Mouse (Mus musculus): ENCODE results near the gene Pla2g6. TPM values are rescaled to one million over a fixed set of nuclear protein-coding genes. Genes with fewer than 3 reads are reported as not detected.

Gene Pla2g6
- 11.6 and 12.9 TPM in 2 replicates for polyA plus RNA-seq (2014; fragmentation: Nextera tagmentation; extraction: Ambion mirVana)

DNA sequence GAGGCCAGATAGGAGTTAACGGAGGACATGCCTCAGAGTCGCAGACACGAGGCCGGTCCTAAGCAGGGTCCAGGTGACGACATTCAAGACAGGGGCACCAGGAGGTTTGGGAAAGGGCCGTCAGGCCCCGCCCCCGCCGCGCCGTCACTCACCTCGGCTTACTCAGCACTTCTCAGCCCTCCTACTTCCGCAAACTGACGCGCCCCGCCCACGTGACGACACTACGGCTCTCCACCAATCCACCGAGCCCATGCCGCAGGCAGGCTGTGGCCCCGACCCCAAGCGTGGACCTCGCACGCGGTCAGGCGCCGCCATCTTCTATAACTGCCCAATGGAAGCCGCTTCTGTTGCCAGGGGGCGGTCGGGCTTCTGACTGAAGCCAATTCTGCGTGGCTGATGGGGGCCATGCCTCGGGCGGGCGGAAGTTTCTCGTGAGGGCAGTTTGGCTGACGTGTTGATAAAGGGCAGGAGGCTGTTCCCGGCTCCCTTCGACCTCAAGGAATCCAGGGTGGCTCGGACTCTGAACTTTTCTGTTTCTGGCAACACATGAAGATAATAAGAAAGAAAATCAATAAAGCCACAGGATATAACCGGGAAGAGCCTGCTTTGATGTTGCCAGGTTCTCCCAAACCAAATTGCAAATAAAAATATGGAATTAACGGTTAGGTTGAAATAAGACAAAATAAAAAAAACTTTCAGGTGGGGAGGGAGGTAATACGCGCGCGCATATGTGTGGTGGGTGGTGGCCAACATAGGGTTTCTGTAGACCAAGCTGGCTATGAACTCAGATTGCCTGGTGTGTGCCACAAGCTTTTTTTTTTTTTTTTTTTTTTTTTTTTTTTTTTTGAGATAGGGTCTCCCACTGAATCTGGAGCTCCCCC is at the start of gene Pla2g6:
TSS of gene Pla2g6 (minus strand) at position 333 of the 881 bp plus-strand sequence.
- Histone ChIP-seq H3K9me3 (replicated peaks; ENCODE audit: control insufficient read depth, low read length) (no peaks in the 10 kb centered on the region), H3K9ac (ENCODE audit: low read depth, low read length) (peak within 1 kb of the TSS; percentile 83), H3K36me3 (ENCODE audit: control insufficient read depth, insufficient read depth, low read length) (no peaks in the 10 kb centered on the region), H3K27ac (ENCODE audit: low read depth, low read length) (peak within 1 kb of the TSS; percentile 90), H3K4me2 (peak within 1 kb of the TSS; percentile 88), H3K4me3 (ENCODE audit: low read depth, low read length) (peak within 1 kb of the TSS; percentile 58), H3K4me1 (ENCODE audit: control insufficient read depth, insufficient read depth, low read length) (peaks cover 22% of the 10 kb centered on the region), H3K27me3 (ENCODE audit: control insufficient read depth, insufficient read depth, low read length) (no peaks in the 10 kb centered on the region)
- 2% methylated on average over 45 of the region's 46 CpGs for WGBS (ENCODE audit: insufficient replicate concordance)
- ATAC-seq (replicated peaks; ENCODE audit: insufficient number of reproducible peaks, low FRiP score, low TSS enrichment), result peak; percentile 95

DNA sequence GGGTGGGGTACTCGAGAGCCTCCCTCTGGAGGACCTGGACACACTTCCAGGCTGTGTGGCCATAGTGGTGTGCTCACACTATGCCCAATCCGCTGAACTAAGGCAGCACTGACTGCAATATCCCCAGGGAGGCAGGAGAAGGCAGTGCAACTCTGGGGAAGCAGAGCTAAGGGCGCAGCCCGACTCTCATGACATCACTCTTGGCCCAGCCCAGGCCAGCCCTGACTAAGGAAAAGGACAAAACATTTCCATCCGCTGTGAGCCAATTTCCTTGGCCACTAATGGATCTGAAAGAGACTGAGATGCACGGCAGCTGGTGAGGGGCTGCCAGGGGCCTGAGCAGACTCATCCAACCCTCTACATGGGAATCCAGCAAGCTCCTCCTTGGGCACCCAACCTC is 49.5 kb upstream of the Pla2g6 start:
- H3K27ac ChIP-seq (ENCODE audit: low read depth, low read length), result no peak overlapping the region
- H3K4me2 ChIP-seq, result no peak overlapping the region
- no peaks in the 10 kb centered on the region for H3K27me3 ChIP-seq (ENCODE audit: control insufficient read depth, insufficient read depth, low read length)
- peaks cover 15% of the 10 kb centered on the region for H3K36me3 ChIP-seq (ENCODE audit: control insufficient read depth, insufficient read depth, low read length)
- ATAC-seq (replicated peaks; ENCODE audit: insufficient number of reproducible peaks, low FRiP score, low TSS enrichment), result no peak
- WGBS (ENCODE audit: insufficient replicate concordance), result 75% methylated on average over 6 of the region's 6 CpGs
- H3K4me3 ChIP-seq (ENCODE audit: low read depth, low read length), result no peak overlapping the region
- H3K4me1 ChIP-seq (ENCODE audit: control insufficient read depth, insufficient read depth, low read length), result peaks cover 23% of the 10 kb centered on the region
- H3K9me3 ChIP-seq (replicated peaks; ENCODE audit: control insufficient read depth, low read length), result no peaks in the 10 kb centered on the region
- no peak overlapping the region for H3K9ac ChIP-seq (ENCODE audit: low read depth, low read length)

DNA sequence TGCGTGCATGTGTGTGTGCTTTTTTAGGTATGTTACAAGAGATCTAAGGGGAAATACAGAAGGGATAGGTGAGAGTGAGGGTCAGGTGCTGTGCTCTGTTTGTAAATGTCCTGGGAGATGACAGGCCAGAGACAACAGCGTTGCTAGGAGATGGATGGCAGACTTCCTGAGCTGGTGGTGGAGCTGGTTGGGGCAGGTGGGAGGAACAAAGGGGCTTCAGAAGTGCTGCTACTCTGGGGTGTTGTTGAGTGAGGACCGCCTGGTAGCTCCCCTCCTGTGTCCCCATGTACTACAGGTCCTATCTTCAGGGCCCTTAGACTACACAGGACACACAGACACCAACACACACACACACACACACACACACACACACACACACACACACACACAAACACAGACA is 46.6 kb upstream of the Pla2g6 start:
- H3K27ac ChIP-seq (ENCODE audit: low read depth, low read length), result no peak overlapping the region
- no peaks in the 10 kb centered on the region for H3K27me3 ChIP-seq (ENCODE audit: control insufficient read depth, insufficient read depth, low read length)
- H3K9ac ChIP-seq (ENCODE audit: low read depth, low read length), result no peak overlapping the region
- no peak for ATAC-seq (replicated peaks; ENCODE audit: insufficient number of reproducible peaks, low FRiP score, low TSS enrichment)
- 65% methylated on average over 3 of the region's 3 CpGs for WGBS (ENCODE audit: insufficient replicate concordance)
- no peaks in the 10 kb centered on the region for H3K4me1 ChIP-seq (ENCODE audit: control insufficient read depth, insufficient read depth, low read length)
- H3K4me2 ChIP-seq, result no peak overlapping the region
- H3K36me3 ChIP-seq (ENCODE audit: control insufficient read depth, insufficient read depth, low read length), result peaks cover 17% of the 10 kb centered on the region
- no peak overlapping the region for H3K4me3 ChIP-seq (ENCODE audit: low read depth, low read length)
- no peaks in the 10 kb centered on the region for H3K9me3 ChIP-seq (replicated peaks; ENCODE audit: control insufficient read depth, low read length)

DNA sequence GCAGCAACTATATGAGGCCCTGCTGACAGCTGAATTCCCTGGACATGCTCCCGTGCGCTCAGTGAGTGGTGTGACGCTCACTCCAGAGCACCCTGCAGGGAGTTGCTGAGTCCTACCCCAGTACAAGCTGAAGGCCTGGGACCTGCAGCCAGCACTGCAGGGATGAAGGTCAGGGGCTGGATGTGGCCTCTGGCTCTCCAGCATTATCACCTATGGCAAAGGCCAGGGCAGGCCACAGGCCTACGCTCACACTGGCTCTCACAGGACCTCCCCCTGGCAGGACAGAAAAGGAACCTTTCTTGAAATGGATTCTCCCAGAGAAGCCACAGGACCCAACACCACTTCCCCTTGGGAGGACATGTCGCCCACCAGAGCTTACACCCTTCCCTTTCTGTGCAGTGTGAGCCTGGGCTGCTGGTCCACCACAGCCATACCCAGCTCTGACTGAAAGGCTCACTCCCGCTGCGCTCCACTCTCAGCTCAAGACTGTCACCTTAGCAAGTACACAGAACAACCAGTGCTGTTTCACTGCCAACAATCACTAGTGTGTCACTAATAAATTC is 42.2 kb upstream of the Pla2g6 start:
- Histone ChIP-seq H3K27me3 (ENCODE audit: control insufficient read depth, insufficient read depth, low read length) (no peaks in the 10 kb centered on the region), H3K27ac (ENCODE audit: low read depth, low read length) (no peak overlapping the region), H3K9me3 (replicated peaks; ENCODE audit: control insufficient read depth, low read length) (no peaks in the 10 kb centered on the region), H3K4me3 (ENCODE audit: low read depth, low read length) (no peak overlapping the region), H3K4me1 (ENCODE audit: control insufficient read depth, insufficient read depth, low read length) (peaks cover 14% of the 10 kb centered on the region; the same call in 1 of the 2 replicates), H3K36me3 (ENCODE audit: control insufficient read depth, insufficient read depth, low read length) (peaks cover 15% of the 10 kb centered on the region), H3K4me2 (no peak overlapping the region), H3K9ac (ENCODE audit: low read depth, low read length) (no peak overlapping the region)
- ATAC-seq (replicated peaks; ENCODE audit: insufficient number of reproducible peaks, low FRiP score, low TSS enrichment), result no peak
- 67% methylated on average over 7 of the region's 7 CpGs for WGBS (ENCODE audit: insufficient replicate concordance)

DNA sequence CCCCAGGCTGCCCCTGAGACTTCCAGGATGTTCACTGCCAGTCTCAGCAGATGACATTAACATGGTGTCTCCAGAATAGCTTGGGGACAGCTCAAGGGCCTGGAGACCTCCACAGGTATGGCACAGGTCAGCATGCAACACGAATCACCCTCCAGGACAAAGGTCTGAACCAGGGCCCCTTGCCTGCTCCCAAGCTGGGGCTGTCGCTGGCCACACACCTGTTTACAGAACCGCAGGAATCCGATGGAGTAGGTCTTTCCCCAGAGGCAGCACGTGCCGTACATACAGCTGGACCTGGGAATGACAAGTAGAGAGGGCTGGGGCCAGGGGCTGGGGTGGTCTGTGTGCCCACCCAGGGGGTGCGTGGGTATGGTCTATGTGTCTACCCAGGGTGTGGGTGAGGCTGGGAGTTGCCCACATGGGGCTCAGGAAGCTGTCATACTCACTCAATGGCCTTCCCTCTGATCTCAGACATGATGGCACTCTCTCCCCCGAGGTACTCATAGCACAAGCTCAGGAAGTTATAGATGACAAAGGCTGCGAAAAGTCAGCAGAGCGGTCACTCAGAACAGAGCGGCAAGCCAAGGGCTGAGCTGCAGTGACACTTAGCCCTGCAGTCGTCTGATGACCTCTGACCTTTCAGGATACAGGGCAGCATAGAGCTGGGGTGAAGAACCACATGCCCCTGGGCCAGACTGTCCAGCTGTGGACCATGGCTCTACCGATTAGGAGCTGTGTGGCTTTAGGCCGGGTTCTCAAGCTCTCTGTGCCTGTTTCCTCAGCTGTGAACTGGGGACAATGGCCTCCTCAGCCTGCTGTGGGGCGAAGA is 41.5 kb upstream of the Pla2g6 start:
- Histone ChIP-seq H3K4me3 (ENCODE audit: low read depth, low read length) (no peak overlapping the region), H3K9ac (ENCODE audit: low read depth, low read length) (no peak overlapping the region), H3K36me3 (ENCODE audit: control insufficient read depth, insufficient read depth, low read length) (peaks cover 18% of the 10 kb centered on the region), H3K27ac (ENCODE audit: low read depth, low read length) (no peak overlapping the region), H3K9me3 (replicated peaks; ENCODE audit: control insufficient read depth, low read length) (no peaks in the 10 kb centered on the region), H3K4me1 (ENCODE audit: control insufficient read depth, insufficient read depth, low read length) (peaks cover 14% of the 10 kb centered on the region; the same call in 1 of the 2 replicates), H3K4me2 (no peak overlapping the region), H3K27me3 (ENCODE audit: control insufficient read depth, insufficient read depth, low read length) (no peaks in the 10 kb centered on the region)
- ATAC-seq (replicated peaks; ENCODE audit: insufficient number of reproducible peaks, low FRiP score, low TSS enrichment), result no peak
- 69% methylated on average over 15 of the region's 15 CpGs for WGBS (ENCODE audit: insufficient replicate concordance)

DNA sequence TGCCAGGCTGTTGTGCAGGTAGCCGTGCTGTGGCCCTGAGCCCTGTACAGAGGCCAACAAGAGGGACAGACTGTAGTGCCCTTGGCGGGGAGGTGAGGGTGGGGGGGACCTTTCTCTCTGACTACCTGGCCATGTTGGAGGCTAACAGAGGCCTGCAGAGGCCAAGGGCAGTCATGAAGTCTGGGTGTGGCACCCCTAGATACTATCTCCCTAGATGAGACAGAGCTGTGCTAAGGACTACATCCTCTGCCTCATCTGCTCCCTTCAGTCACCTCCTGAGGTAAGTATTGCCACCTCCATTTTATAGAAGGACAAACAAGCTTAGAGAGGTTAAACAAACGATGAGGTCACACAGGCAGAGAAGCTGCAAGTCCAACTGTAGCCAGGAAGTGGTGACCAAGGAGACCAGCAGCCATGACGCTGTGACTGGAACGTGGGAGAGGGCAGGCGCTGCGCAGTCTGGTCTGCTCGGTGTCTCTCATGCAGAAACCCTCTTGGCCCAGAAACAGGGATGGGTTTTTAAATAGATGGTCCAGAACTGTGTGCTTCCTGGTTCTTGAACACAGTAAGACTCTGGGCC is 40.8 kb upstream of the Pla2g6 start:
- Histone ChIP-seq H3K36me3 (ENCODE audit: control insufficient read depth, insufficient read depth, low read length) (peaks cover 18% of the 10 kb centered on the region), H3K4me3 (ENCODE audit: low read depth, low read length) (no peak overlapping the region), H3K4me1 (ENCODE audit: control insufficient read depth, insufficient read depth, low read length) (peaks cover 21% of the 10 kb centered on the region; the same call in 1 of the 2 replicates), H3K9ac (ENCODE audit: low read depth, low read length) (peak overlapping the region; percentile 1; the same call in 1 of the 2 replicates), H3K27me3 (ENCODE audit: control insufficient read depth, insufficient read depth, low read length) (no peaks in the 10 kb centered on the region), H3K9me3 (replicated peaks; ENCODE audit: control insufficient read depth, low read length) (no peaks in the 10 kb centered on the region), H3K4me2 (no peak overlapping the region), H3K27ac (ENCODE audit: low read depth, low read length) (peak overlapping the region; percentile 64; the same call in 1 of the 2 replicates)
- no peak for ATAC-seq (replicated peaks; ENCODE audit: insufficient number of reproducible peaks, low FRiP score, low TSS enrichment)
- WGBS (ENCODE audit: insufficient replicate concordance), result 71% methylated on average over 8 of the region's 8 CpGs

DNA sequence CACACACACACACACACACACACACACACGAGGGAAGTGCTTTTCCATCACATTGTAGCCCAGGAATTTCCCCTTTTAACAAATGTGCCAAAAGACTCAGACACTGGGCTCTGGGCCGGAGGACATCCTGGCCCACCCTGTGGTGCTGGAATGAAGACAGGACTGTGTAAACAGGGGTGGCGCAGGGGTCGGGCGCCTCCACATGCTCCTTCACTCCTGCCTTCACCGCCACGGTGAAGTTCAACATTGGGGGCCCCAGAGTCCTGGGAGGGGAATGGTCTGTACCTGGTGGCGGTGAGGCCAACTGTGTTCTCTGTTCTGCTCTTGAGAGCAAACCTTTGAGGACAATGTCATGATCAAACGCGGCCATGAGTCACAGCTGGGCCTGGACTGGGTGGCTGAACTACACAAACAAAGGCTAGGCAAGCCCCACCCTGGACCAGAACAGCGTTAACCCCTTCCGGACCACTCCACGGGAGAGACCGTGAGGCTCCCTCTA is 40.2 kb upstream of the Pla2g6 start:
- peaks cover 18% of the 10 kb centered on the region for H3K36me3 ChIP-seq (ENCODE audit: control insufficient read depth, insufficient read depth, low read length)

DNA sequence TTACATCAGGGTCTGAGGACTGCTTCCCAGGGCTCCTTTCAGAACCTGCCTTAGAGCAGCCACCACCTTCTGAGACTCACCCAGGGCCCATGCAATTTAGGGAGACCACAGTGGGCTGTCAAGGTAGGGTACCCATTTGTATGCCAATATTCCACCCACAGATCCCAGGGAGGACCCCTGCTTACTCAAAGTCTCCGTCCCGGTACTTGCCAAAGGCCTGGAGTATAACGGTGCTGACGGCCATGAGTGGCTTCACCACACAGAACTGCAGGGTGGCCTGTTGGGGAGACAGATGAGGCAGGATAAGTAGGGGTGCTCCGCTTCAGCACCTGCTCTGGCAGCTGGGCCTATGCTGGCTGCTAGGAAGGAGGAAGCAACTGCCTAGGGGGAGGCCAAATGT is 38.2 kb upstream of the Pla2g6 start:
- Histone ChIP-seq H3K4me1 (ENCODE audit: control insufficient read depth, insufficient read depth, low read length) (peaks cover 31% of the 10 kb centered on the region), H3K9me3 (replicated peaks; ENCODE audit: control insufficient read depth, low read length) (no peaks in the 10 kb centered on the region), H3K27ac (ENCODE audit: low read depth, low read length) (no peak overlapping the region), H3K9ac (ENCODE audit: low read depth, low read length) (no peak overlapping the region), H3K36me3 (ENCODE audit: control insufficient read depth, insufficient read depth, low read length) (peaks cover 27% of the 10 kb centered on the region), H3K4me3 (ENCODE audit: low read depth, low read length) (no peak overlapping the region), H3K4me2 (no peak overlapping the region), H3K27me3 (ENCODE audit: control insufficient read depth, insufficient read depth, low read length) (no peaks in the 10 kb centered on the region)
- ATAC-seq (replicated peaks; ENCODE audit: insufficient number of reproducible peaks, low FRiP score, low TSS enrichment), result no peak
- WGBS (ENCODE audit: insufficient replicate concordance), result 86% methylated on average over 5 of the region's 5 CpGs

More for the DNA sequence above, 40.2 kb upstream of the Pla2g6 start:
- Histone ChIP-seq H3K9ac (ENCODE audit: low read depth, low read length) (peak overlapping the region; percentile 22; the same call in 1 of the 2 replicates), H3K4me3 (ENCODE audit: low read depth, low read length) (no peak overlapping the region), H3K4me1 (ENCODE audit: control insufficient read depth, insufficient read depth, low read length) (peaks cover 27% of the 10 kb centered on the region), H3K27me3 (ENCODE audit: control insufficient read depth, insufficient read depth, low read length) (no peaks in the 10 kb centered on the region), H3K27ac (ENCODE audit: low read depth, low read length) (peak overlapping the region; percentile 64), H3K4me2 (no peak overlapping the region), H3K9me3 (replicated peaks; ENCODE audit: control insufficient read depth, low read length) (no peaks in the 10 kb centered on the region)
- no peak; the same call in 1 of the 2 replicates for ATAC-seq (replicated peaks; ENCODE audit: insufficient number of reproducible peaks, low FRiP score, low TSS enrichment)
- WGBS (ENCODE audit: insufficient replicate concordance), result 51% methylated on average over 14 of the region's 14 CpGs

Measured in heart, embryonic 11.5 days (tissue).